Mouse (Mus musculus) thymus, postnatal 36 days (tissue): ENCODE measurements around the gene Gbe1.

Experiments used
- DNase-seq, 2 experiments: peaks; one replicate each; pipeline ENCODE4 v3.0.0; 2022; ENCODE audit warnings: mixed read lengths in 2 of 2

The Gbe1 gene

DNA sequence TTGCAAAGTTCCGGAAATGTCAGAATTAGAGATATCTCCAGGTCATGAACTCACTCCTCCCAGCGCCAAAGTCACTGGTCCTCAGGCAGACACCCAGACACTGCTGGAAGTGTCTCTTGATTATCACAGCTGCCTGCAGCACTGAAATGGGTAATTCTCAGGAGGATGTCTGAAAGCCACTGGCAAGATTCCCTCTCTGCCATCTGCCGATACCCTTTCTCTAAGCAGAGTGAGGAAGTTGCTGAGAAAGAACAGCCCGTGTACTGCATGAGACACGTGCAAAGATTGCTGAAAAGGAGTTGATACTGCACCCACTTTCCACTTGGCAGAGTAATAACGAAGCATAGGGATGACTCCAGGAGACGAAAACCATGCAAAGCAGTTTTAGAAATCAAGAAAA, 272.2 kb downstream of the Gbe1 start:
- no peak for DNase-seq

DNA sequence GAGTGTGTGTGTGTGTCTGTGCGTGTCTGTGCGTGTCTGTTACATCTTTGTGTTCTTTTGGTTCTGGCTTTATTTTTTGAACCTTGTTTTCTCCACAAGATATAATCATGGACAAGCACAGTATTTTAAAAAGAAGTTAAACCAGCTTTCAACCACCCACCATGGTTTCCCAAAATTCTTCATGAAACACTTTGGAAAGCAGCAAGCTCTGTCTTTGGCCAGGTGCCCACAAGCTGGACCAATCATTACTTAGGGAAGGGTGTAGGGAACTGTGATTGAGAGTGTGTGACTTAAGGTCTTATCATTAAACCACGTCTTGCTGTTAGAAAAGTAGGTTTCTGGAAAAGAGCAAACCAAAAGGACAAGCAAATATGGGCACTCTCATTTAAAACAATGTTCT, 288.6 kb downstream of the Gbe1 start:
- DNase-seq, result no peak

- no peak for DNase-seq
Observed at GRCm38 (mm10) chr16:70608358-70608757, 294.6 kb downstream of the Gbe1 start.

GRCm38 (mm10) chr16:70617691-70618090, 303.9 kb downstream of the Gbe1 start:
- DNase-seq, result no peak

DNA sequence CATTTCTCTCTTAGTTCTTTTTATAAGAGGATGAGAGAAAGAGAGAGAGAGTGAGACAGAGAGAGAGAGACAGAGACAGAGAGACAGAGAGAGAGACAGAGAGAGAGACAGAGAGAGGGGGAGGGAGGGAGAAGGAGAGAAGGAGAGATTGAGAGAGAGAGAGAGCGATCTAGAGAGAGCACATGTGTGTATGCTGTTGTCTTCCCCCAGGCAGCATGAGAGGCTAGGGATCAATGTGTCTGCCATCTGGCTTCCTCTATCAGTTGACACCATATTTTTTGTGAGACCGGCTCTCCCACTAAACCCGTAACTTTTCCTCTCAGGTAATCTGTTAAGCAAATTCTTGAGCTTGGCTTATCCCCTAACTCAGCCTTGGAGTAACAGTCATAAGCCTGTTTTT, 304.4 kb downstream of the Gbe1 start:
- no peak for DNase-seq
